Mouse (Mus musculus): ENCODE results near the gene Slc13a1. TPM values are rescaled to one million over a fixed set of nuclear protein-coding genes. Genes with fewer than 3 reads are reported as not detected.
"Not testable (repeated sequence)": the region's sequence is repeated elsewhere in the genome, so short reads cannot be mapped to it uniquely, and the experiment has no call there.

The Slc13a1 gene
- 7.9 and 9.6 TPM in 2 replicates for polyA plus RNA-seq (2015; fragmentation: Nextera tagmentation; extraction: Ambion mirVana)

- no peak for DNase-seq (ENCODE audit: low spot score)
- no peak within 1 kb of the TSS for H3K27ac ChIP-seq
- H3K27me3 ChIP-seq (ENCODE audit: insufficient read depth, low read length): no peaks in the 10 kb centered on the region
- no peak within 1 kb of the TSS for H3K4me3 ChIP-seq (replicated peaks; ENCODE audit: low read depth, low read length)
- no peaks in the 10 kb centered on the region for H3K36me3 ChIP-seq (ENCODE audit: insufficient read depth, low read length)
- no peak for TF ChIP-seq CTCF (IDR thresholded peaks at IDR 0.05; ENCODE audit: low read depth)
- no peaks in the 10 kb centered on the region for H3K9me3 ChIP-seq (replicated peaks; ENCODE audit: low read length)
- H3K4me2 ChIP-seq (ENCODE audit: low read length): no peak within 1 kb of the TSS
- no peak within 1 kb of the TSS for H3K9ac ChIP-seq (ENCODE audit: low read depth, low read length)
- WGBS: 86% methylated on average over 5 of the region's 5 CpGs
- no peaks in the 10 kb centered on the region for H3K4me1 ChIP-seq (replicated peaks; ENCODE audit: insufficient read depth, low read length)
- ATAC-seq (replicated peaks; ENCODE audit: low FRiP score, low read depth): no peak
These were observed at the start of gene Slc13a1 for GRCm38 (mm10) chr6:24167734-24168327. Gene Slc13a1 (minus strand): TSS chr6:24168092.

- no peak for DNase-seq (ENCODE audit: low spot score)
- H3K9ac ChIP-seq (ENCODE audit: low read depth, low read length): no peak overlapping the region
- no peak for ATAC-seq (replicated peaks; ENCODE audit: low FRiP score, low read depth)
- no peak overlapping the region for H3K27ac ChIP-seq
- H3K4me2 ChIP-seq (ENCODE audit: low read length): no peak overlapping the region
- WGBS: 75% methylated on average over 3 of the region's 3 CpGs
- no peaks in the 10 kb centered on the region for H3K9me3 ChIP-seq (replicated peaks; ENCODE audit: low read length)
- no peak for TF ChIP-seq CTCF (IDR thresholded peaks at IDR 0.05; ENCODE audit: low read depth)
- H3K4me1 ChIP-seq (replicated peaks; ENCODE audit: insufficient read depth, low read length): no peaks in the 10 kb centered on the region
- H3K4me3 ChIP-seq (replicated peaks; ENCODE audit: low read depth, low read length): no peak overlapping the region
- H3K27me3 ChIP-seq (ENCODE audit: insufficient read depth, low read length): no peaks in the 10 kb centered on the region
- H3K36me3 ChIP-seq (ENCODE audit: insufficient read depth, low read length): no peaks in the 10 kb centered on the region
These were observed 40.0 kb upstream of the Slc13a1 start for GRCm38 (mm10) chr6:24207866-24208265.

DNA sequence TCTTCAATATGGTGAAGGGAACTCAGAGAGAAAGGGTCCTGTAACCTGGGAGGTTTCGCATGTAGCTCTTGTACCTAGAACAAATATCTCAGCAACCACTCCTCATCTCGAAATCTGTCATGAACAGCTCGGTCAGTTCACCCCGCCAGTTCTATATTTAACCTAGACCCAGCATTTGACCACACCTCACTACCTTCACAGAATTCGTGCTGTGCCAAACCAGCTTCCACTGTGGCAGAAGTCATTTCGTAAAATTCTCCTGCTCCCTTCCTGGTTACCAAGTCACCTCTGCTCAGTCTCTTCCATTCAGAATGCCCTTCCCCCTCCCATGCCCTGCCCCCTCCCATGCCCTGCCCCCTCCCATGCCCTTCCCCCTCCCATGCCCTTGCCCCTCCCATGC, 34.3 kb upstream of the Slc13a1 start:
- DNase-seq (ENCODE audit: low spot score) (no peak), ATAC-seq (replicated peaks; ENCODE audit: low FRiP score, low read depth) (no peak)
- no peak overlapping the region for H3K27ac ChIP-seq
- no peaks in the 10 kb centered on the region for H3K36me3 ChIP-seq (ENCODE audit: insufficient read depth, low read length)
- WGBS: 76% methylated on average over 6 of the region's 6 CpGs
- no peak overlapping the region for H3K4me3 ChIP-seq (replicated peaks; ENCODE audit: low read depth, low read length)
- no peaks in the 10 kb centered on the region for H3K9me3 ChIP-seq (replicated peaks; ENCODE audit: low read length)
- no peak for TF ChIP-seq CTCF (IDR thresholded peaks at IDR 0.05; ENCODE audit: low read depth)
- H3K4me1 ChIP-seq (replicated peaks; ENCODE audit: insufficient read depth, low read length): no peaks in the 10 kb centered on the region
- H3K4me2 ChIP-seq (ENCODE audit: low read length): no peak overlapping the region
- H3K9ac ChIP-seq (ENCODE audit: low read depth, low read length): no peak overlapping the region
- H3K27me3 ChIP-seq (ENCODE audit: insufficient read depth, low read length): no peaks in the 10 kb centered on the region

GRCm38 (mm10) chr6:24200644-24201484, 33.0 kb upstream of the Slc13a1 start:
- 30% methylated on average over 12 of the region's 12 CpGs for WGBS
- ATAC-seq (replicated peaks; ENCODE audit: low FRiP score, low read depth): no peak
- Histone ChIP-seq H3K9ac (ENCODE audit: low read depth, low read length) (no peak overlapping the region), H3K27ac (no peak overlapping the region), H3K4me2 (ENCODE audit: low read length) (no peak overlapping the region), H3K4me1 (replicated peaks; ENCODE audit: insufficient read depth, low read length) (no peaks in the 10 kb centered on the region), H3K36me3 (ENCODE audit: insufficient read depth, low read length) (no peaks in the 10 kb centered on the region), H3K27me3 (ENCODE audit: insufficient read depth, low read length) (no peaks in the 10 kb centered on the region), H3K9me3 (replicated peaks; ENCODE audit: low read length) (no peaks in the 10 kb centered on the region), H3K4me3 (replicated peaks; ENCODE audit: low read depth, low read length) (no peak overlapping the region)
- DNase-seq (ENCODE audit: low spot score): no peak
- TF ChIP-seq CTCF (IDR thresholded peaks at IDR 0.05; ENCODE audit: low read depth): no peak

DNA sequence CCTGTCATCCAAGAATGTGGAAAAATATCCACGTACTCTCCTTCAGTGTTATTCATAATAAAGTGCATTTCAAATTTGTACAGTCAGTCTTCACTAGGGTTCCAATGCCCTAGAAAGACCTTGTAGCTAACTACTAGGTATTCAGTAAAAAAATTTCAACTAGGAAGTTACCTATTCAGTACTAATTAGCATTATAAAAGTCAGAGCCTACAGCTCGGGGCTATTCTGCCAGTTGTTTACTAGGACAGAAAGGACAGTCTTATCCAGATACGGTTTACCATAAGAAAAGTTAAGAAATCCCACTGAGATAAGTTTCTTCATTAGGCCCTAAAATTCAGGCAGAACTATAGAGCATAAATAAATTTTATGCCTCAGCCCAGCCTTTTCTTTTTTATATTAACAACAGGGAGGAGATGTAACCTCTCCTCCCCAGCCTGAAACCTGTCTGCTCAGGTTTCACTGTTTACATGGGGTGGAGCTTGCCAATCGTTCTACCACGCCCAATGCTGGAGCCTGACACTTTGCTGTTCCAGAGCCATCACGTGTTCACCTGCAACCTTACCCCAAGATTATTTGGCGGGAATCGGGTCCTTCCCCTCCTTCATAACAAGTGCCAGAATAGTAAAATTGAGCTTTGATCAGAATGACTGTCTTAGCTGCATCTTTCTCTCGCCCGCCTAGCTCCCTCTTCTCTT, 29.8 kb upstream of the Slc13a1 start:
- H3K4me2 ChIP-seq (ENCODE audit: low read length); H3K36me3 ChIP-seq (ENCODE audit: insufficient read depth, low read length); H3K9ac ChIP-seq (ENCODE audit: low read depth, low read length); H3K4me1 ChIP-seq (replicated peaks; ENCODE audit: insufficient read depth, low read length); H3K27ac ChIP-seq; DNase-seq (ENCODE audit: low spot score); H3K4me3 ChIP-seq (replicated peaks; ENCODE audit: low read depth, low read length); H3K9me3 ChIP-seq (replicated peaks; ENCODE audit: low read length); ATAC-seq (replicated peaks; ENCODE audit: low FRiP score, low read depth); H3K27me3 ChIP-seq (ENCODE audit: insufficient read depth, low read length): not testable (repeated sequence)
- 64% methylated on average over 10 of the region's 10 CpGs for WGBS

DNA sequence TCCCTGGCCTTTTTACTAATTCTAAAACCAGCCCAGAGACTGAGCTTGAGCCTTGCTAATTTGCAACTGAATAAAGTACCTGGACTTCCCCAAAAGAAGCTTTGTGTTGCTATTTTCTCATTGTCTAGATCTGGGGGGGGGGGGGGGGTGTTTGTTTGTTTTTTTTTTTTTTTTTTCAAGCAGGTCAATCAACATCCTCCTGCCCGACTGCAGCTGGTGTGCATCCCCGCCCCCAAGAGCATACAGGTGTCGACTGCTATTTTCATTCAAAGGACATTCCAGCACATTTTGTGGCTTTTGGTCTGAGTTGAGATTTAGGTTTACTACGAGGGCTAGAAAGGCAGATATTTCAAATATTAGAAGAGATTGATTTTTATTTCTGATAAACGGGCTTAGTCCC, 28.5 kb upstream of the Slc13a1 start:
- not testable (repeated sequence) for H3K36me3 ChIP-seq (ENCODE audit: insufficient read depth, low read length); ATAC-seq (replicated peaks; ENCODE audit: low FRiP score, low read depth); H3K27me3 ChIP-seq (ENCODE audit: insufficient read depth, low read length); H3K4me2 ChIP-seq (ENCODE audit: low read length); H3K4me3 ChIP-seq (replicated peaks; ENCODE audit: low read depth, low read length); H3K27ac ChIP-seq; H3K9me3 ChIP-seq (replicated peaks; ENCODE audit: low read length); DNase-seq (ENCODE audit: low spot score); H3K9ac ChIP-seq (ENCODE audit: low read depth, low read length); H3K4me1 ChIP-seq (replicated peaks; ENCODE audit: insufficient read depth, low read length)
- WGBS: 57% methylated on average over 5 of the region's 5 CpGs

All from kidney, postnatal 0 days (tissue).